Mouse (Mus musculus): ENCODE measurements at regions not wholly inside any gene's neighbourhood (a gene's known extent, or its start where the extent isn't known, plus 50 kb on each side); places are given as distances from the start of the nearest gene placed in this dataset.
A peak's percentile ranks its signal among the peaks of the same experiment; 100 is the strongest.

DNA sequence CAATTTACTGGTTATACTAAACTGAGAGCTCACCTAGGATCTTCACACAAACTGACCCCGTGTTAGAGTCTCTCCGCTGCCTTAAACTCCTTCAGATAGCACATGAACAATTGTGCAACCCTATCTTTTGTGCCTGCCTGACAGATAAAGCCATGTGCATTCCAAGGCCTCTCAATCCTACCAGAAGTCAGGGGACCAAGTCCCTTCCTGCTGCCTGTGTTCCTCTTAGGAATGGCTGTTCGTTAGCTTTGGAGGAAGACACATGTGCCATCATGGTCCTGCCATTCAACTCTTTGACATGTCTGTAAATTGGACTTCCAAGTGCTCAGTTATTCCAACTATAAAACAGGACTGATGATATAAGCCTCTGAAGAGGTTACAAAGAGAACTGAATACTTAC is 161.4 kb upstream of the Cpeb2 start:
- Histone ChIP-seq H3K4me2 (ENCODE audit: low read depth, low read length) (no peak overlapping the region), H3K4me3 (ENCODE audit: low read depth, low read length) (no peak overlapping the region), H3K9me3 (ENCODE audit: control insufficient read depth, low read length) (no peaks in the 10 kb centered on the region), H3K36me3 (ENCODE audit: control insufficient read depth, insufficient read depth, low read length) (no peaks in the 10 kb centered on the region), H3K4me1 (ENCODE audit: control insufficient read depth, insufficient read depth, low read length) (no peaks in the 10 kb centered on the region), H3K9ac (ENCODE audit: low read depth, low read length) (no peak overlapping the region), H3K27me3 (replicated peaks; ENCODE audit: control insufficient read depth, insufficient read depth, low read length) (no peaks in the 10 kb centered on the region), H3K27ac (replicated peaks; ENCODE audit: low read depth, low read length) (no peak overlapping the region)
- ATAC-seq (ENCODE audit: low read depth), result no peak
- DNase-seq (ENCODE audit: low spot score), result no peak
- WGBS, result 90% methylated on average over 3 of the region's 3 CpGs

GRCm38 (mm10) chr5:43072340-43072739 is 160.6 kb upstream of the Cpeb2 start:
- Histone ChIP-seq H3K4me1 (ENCODE audit: control insufficient read depth, insufficient read depth, low read length) (no peaks in the 10 kb centered on the region), H3K27ac (replicated peaks; ENCODE audit: low read depth, low read length) (no peak overlapping the region), H3K36me3 (ENCODE audit: control insufficient read depth, insufficient read depth, low read length) (no peaks in the 10 kb centered on the region), H3K9ac (ENCODE audit: low read depth, low read length) (no peak overlapping the region), H3K4me2 (ENCODE audit: low read depth, low read length) (no peak overlapping the region), H3K4me3 (ENCODE audit: low read depth, low read length) (no peak overlapping the region), H3K9me3 (ENCODE audit: control insufficient read depth, low read length) (no peaks in the 10 kb centered on the region), H3K27me3 (replicated peaks; ENCODE audit: control insufficient read depth, insufficient read depth, low read length) (no peaks in the 10 kb centered on the region)
- WGBS, result 74% methylated on average over 2 of the region's 2 CpGs
- ATAC-seq (ENCODE audit: low read depth) (no peak), DNase-seq (ENCODE audit: low spot score) (no peak)

- Histone ChIP-seq H3K9me3 (ENCODE audit: control insufficient read depth, low read length) (no peaks in the 10 kb centered on the region), H3K27ac (replicated peaks; ENCODE audit: low read depth, low read length) (no peak overlapping the region), H3K9ac (ENCODE audit: low read depth, low read length) (no peak overlapping the region), H3K36me3 (ENCODE audit: control insufficient read depth, insufficient read depth, low read length) (no peaks in the 10 kb centered on the region), H3K27me3 (replicated peaks; ENCODE audit: control insufficient read depth, insufficient read depth, low read length) (no peaks in the 10 kb centered on the region), H3K4me2 (ENCODE audit: low read depth, low read length) (no peak overlapping the region), H3K4me1 (ENCODE audit: control insufficient read depth, insufficient read depth, low read length) (no peaks in the 10 kb centered on the region), H3K4me3 (ENCODE audit: low read depth, low read length) (no peak overlapping the region)
- 77% methylated on average over 3 of the region's 3 CpGs for WGBS
- ATAC-seq (ENCODE audit: low read depth) (no peak), DNase-seq (ENCODE audit: low spot score) (no peak)
Measured at GRCm38 (mm10) chr5:43074536-43074935, 158.4 kb upstream of the Cpeb2 start.

- ATAC-seq (ENCODE audit: low read depth), result no peak
- WGBS, result 61% methylated on average over 1 of the region's 1 CpGs
- H3K9ac ChIP-seq (ENCODE audit: low read depth, low read length), result no peak overlapping the region
- no peak overlapping the region for H3K27ac ChIP-seq (replicated peaks; ENCODE audit: low read depth, low read length)
- DNase-seq (ENCODE audit: low spot score), result no peak
- H3K4me3 ChIP-seq (ENCODE audit: low read depth, low read length), result no peak overlapping the region
- no peak overlapping the region for H3K4me2 ChIP-seq (ENCODE audit: low read depth, low read length)
- H3K4me1 ChIP-seq (ENCODE audit: control insufficient read depth, insufficient read depth, low read length), result no peaks in the 10 kb centered on the region
- H3K27me3 ChIP-seq (replicated peaks; ENCODE audit: control insufficient read depth, insufficient read depth, low read length), result no peaks in the 10 kb centered on the region
- H3K36me3 ChIP-seq (ENCODE audit: control insufficient read depth, insufficient read depth, low read length), result no peaks in the 10 kb centered on the region
- no peaks in the 10 kb centered on the region for H3K9me3 ChIP-seq (ENCODE audit: control insufficient read depth, low read length)
Measured at GRCm38 (mm10) chr5:43080252-43080651, 152.7 kb upstream of the Cpeb2 start.

DNA sequence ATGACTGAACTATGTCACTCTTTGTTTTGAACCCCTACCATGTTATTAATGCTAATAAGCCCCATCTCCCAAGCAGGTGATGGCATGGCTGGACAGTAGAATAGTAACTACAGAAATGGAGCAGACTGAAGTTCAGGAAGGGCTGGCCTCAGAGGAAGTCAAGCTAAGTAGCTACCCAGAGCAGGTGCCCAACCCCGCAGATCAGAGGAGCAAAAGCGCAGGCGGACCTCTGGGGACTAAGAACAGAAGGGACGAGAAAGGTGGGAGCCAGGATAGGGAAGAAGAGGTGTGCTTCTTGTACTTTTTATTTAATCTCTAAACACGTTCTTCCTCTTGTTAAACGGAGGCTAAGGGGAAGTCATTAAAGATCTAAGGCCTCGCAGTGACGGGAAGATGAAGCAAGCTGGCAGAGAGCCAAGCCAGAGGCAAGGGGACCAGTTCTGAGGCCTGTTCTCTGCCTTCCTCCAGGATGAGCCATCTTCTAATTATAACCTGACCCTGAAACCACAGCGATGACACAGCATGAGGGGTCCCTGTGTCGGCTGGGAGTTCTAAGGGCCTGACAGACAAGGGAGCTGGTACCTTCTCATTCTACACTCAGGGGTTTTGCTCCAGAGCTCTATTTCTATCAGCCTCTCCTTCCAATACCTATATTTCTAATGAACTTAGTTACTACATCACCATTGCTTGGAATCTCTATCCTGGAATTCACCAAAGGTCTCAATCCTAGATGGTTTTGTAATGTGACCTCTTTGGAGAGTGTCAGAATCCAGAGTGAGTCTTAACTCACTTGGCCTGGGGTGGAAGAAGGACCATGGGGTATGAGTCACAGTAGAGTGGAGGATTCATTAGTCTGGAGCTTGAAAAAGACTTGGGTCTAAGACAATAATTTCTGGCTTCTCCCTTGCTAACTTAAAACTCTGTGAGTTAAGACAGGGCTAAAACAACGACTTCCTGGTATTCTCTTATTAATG is 151.1 kb upstream of the Cpeb2 start:
- peak; percentile 59 for DNase-seq (ENCODE audit: low spot score)
- 59% methylated on average over 11 of the region's 11 CpGs for WGBS
- H3K4me2 ChIP-seq (ENCODE audit: low read depth, low read length), result no peak overlapping the region

DNA sequence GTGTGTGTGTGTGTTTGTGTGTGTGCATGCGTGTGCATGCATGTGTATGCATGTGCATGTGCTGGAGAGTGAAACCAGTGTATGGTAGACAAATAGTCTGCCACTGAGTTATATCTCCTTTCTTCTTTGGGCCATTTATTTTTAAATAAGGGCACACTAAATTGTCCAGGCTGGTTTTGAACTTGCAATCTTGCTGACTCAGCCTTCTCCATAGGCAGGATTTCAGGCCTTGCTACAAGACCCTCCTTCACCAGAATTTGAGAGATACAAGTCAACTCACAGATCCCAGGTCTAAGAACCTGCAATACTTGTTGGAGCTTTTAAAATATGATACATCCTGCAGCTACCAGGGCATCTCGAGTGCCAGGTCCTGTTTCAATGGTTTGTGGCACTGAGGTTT is 145.9 kb upstream of the Cpeb2 start:
- no peaks in the 10 kb centered on the region for H3K36me3 ChIP-seq (ENCODE audit: control insufficient read depth, insufficient read depth, low read length)
- H3K4me2 ChIP-seq (ENCODE audit: low read depth, low read length), result no peak overlapping the region
- ATAC-seq (ENCODE audit: low read depth) (no peak), DNase-seq (ENCODE audit: low spot score) (no peak)
- H3K9me3 ChIP-seq (ENCODE audit: control insufficient read depth, low read length), result no peaks in the 10 kb centered on the region
- no peak overlapping the region for H3K27ac ChIP-seq (replicated peaks; ENCODE audit: low read depth, low read length)
- H3K9ac ChIP-seq (ENCODE audit: low read depth, low read length), result no peak overlapping the region
- H3K4me1 ChIP-seq (ENCODE audit: control insufficient read depth, insufficient read depth, low read length), result no peaks in the 10 kb centered on the region
- H3K4me3 ChIP-seq (ENCODE audit: low read depth, low read length), result no peak overlapping the region
- 88% methylated on average over 2 of the region's 2 CpGs for WGBS
- no peaks in the 10 kb centered on the region for H3K27me3 ChIP-seq (replicated peaks; ENCODE audit: control insufficient read depth, insufficient read depth, low read length)

More for the DNA sequence above, 151.1 kb upstream of the Cpeb2 start:
- peak; percentile 26; the same call in 1 of the 2 replicates for ATAC-seq (ENCODE audit: low read depth)
- Histone ChIP-seq H3K27ac (replicated peaks; ENCODE audit: low read depth, low read length) (no peak overlapping the region), H3K4me3 (ENCODE audit: low read depth, low read length) (no peak overlapping the region), H3K36me3 (ENCODE audit: control insufficient read depth, insufficient read depth, low read length) (no peaks in the 10 kb centered on the region), H3K9ac (ENCODE audit: low read depth, low read length) (no peak overlapping the region), H3K4me1 (ENCODE audit: control insufficient read depth, insufficient read depth, low read length) (no peaks in the 10 kb centered on the region), H3K9me3 (ENCODE audit: control insufficient read depth, low read length) (no peaks in the 10 kb centered on the region), H3K27me3 (replicated peaks; ENCODE audit: control insufficient read depth, insufficient read depth, low read length) (no peaks in the 10 kb centered on the region)

GRCm38 (mm10) chr5:43087907-43088387 is 145.0 kb upstream of the Cpeb2 start:
- no peaks in the 10 kb centered on the region for H3K4me1 ChIP-seq (ENCODE audit: control insufficient read depth, insufficient read depth, low read length)
- no peak overlapping the region for H3K4me3 ChIP-seq (ENCODE audit: low read depth, low read length)
- 70% methylated on average over 8 of the region's 8 CpGs for WGBS
- no peak overlapping the region for H3K9ac ChIP-seq (ENCODE audit: low read depth, low read length)
- no peak overlapping the region for H3K4me2 ChIP-seq (ENCODE audit: low read depth, low read length)
- ATAC-seq (ENCODE audit: low read depth), result peak; percentile 63; the same call in 1 of the 2 replicates
- DNase-seq (ENCODE audit: low spot score), result no peak
- H3K9me3 ChIP-seq (ENCODE audit: control insufficient read depth, low read length), result no peaks in the 10 kb centered on the region
- no peaks in the 10 kb centered on the region for H3K27me3 ChIP-seq (replicated peaks; ENCODE audit: control insufficient read depth, insufficient read depth, low read length)
- H3K36me3 ChIP-seq (ENCODE audit: control insufficient read depth, insufficient read depth, low read length), result no peaks in the 10 kb centered on the region
- H3K27ac ChIP-seq (replicated peaks; ENCODE audit: low read depth, low read length), result no peak overlapping the region

DNA sequence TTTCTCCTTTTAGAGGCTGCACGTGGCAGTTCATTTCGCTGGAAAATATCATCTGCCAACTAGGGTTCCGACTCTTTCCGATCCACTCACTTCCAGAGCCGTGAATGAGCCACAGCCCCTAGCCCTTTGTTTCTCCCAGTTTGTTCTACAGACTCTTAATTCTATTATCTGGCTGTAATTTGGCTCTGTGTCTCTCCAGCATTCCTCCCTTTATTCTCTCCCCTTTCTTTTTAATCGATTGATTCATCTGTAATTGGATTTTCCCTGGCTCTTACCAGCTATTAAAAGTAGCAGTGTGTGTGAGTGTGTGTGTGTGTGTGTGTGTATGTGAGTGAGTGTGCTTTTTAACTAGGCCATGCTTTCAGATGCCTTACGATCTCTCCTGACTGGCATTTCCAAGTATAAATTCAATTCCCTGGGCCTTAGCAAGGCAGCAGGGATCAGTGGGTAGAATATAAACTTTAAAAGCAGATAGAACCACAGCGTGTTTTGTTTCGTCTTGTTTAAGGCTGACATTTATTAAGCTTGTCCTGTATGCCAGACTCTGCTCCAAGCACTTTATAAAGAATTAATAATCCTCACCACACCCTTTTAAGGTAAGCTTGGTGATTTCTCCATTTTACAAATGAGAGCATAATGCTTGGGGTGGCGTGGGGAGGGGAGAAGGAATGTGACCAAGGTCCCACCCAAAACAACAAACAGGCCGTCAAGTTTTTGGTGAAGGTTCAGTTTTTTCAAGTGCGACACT is 144.1 kb upstream of the Cpeb2 start:
- Histone ChIP-seq H3K4me3 (ENCODE audit: low read depth, low read length) (no peak overlapping the region), H3K27me3 (replicated peaks; ENCODE audit: control insufficient read depth, insufficient read depth, low read length) (no peaks in the 10 kb centered on the region), H3K36me3 (ENCODE audit: control insufficient read depth, insufficient read depth, low read length) (no peaks in the 10 kb centered on the region), H3K9me3 (ENCODE audit: control insufficient read depth, low read length) (no peaks in the 10 kb centered on the region), H3K9ac (ENCODE audit: low read depth, low read length) (no peak overlapping the region), H3K27ac (replicated peaks; ENCODE audit: low read depth, low read length) (no peak overlapping the region), H3K4me1 (ENCODE audit: control insufficient read depth, insufficient read depth, low read length) (no peaks in the 10 kb centered on the region), H3K4me2 (ENCODE audit: low read depth, low read length) (no peak overlapping the region)
- WGBS, result 61% methylated on average over 12 of the region's 12 CpGs
- ATAC-seq (ENCODE audit: low read depth) (no peak; the same call in 1 of the 2 replicates), DNase-seq (ENCODE audit: low spot score) (no peak)

All from embryonic facial prominence, embryonic 14.5 days (tissue).